Mouse (Mus musculus) lung, postnatal 0 days (tissue): ENCODE measurements around the gene Ppargc1a.

Experiments
- CTCF ChIP-seq: IDR thresholded peaks from 2 replicates; pipeline ENCODE4 v1.5.1; 2016; ENCODE audit warnings: antibody characterized with exemption, mild to moderate bottlenecking
- EP300 ChIP-seq: IDR thresholded peaks from 2 replicates; pipeline ENCODE4 v1.6.1; 2016; ENCODE audit warnings: antibody characterized with exemption, mild to moderate bottlenecking, control low read depth

GRCm38 (mm10) chr5:51520807-51521206 is 46.7 kb downstream of the Ppargc1a start:
- TF ChIP-seq CTCF (peak; percentile 47), EP300 (no peak)
